Mouse (Mus musculus) myocyte (in vitro differentiated cells): ENCODE data around the gene Cenps.

Experiments
- CEBPB ChIP-seq: IDR thresholded peaks from 2 replicates; pipeline ENCODE4 v1.6.1; 2011; ENCODE audit warnings: mild to moderate bottlenecking, moderate library complexity; ENCODE audit not compliant: poor library complexity, insufficient read depth, severe bottlenecking
- E2F4 ChIP-seq: IDR thresholded peaks from one replicate; pipeline ENCODE4 v1.6.1; 2011; ENCODE audit warnings: mild to moderate bottlenecking, control low read depth, moderate library complexity; ENCODE audit not compliant: insufficient read depth
- MAX ChIP-seq: IDR thresholded peaks from one replicate; pipeline ENCODE4 v1.6.1; 2011; ENCODE audit warnings: low read depth, mild to moderate bottlenecking, control low read depth
- MYOD1 ChIP-seq, 3 experiments: IDR thresholded peaks; one replicate each; pipeline ENCODE4 v1.6.1; 2011; ENCODE audit warnings: control low read depth in 2 of 3, low read depth in 2 of 3, mild to moderate bottlenecking in 2 of 3, moderate library complexity in 1 of 3; ENCODE audit not compliant: insufficient read length in 2 of 3, control insufficient read depth in 1 of 3
- MYOG ChIP-seq, 3 experiments: IDR thresholded peaks; one replicate each; pipeline ENCODE4 v1.6.1; 2011; ENCODE audit warnings: control low read depth in 2 of 3, low read depth in 2 of 3, mild to moderate bottlenecking in 2 of 3; ENCODE audit not compliant: insufficient read length in 2 of 3, control insufficient read depth in 1 of 3, insufficient read depth in 1 of 3
- POLR2A ChIP-seq: IDR thresholded peaks from one replicate; pipeline ENCODE4 v1.6.1; 2011; ENCODE audit warnings: low read depth, mild to moderate bottlenecking, control low read depth, moderate library complexity; ENCODE audit not compliant: insufficient read length
- POLR2AphosphoS2 ChIP-seq: IDR thresholded peaks from one replicate; pipeline ENCODE4 v1.6.1; 2011; ENCODE audit warnings: low read depth, control low read depth; ENCODE audit not compliant: insufficient read length
- REST ChIP-seq: IDR thresholded peaks from one replicate; pipeline ENCODE4 v1.6.1; 2011; ENCODE audit warnings: mild to moderate bottlenecking, control low read depth, moderate library complexity; ENCODE audit not compliant: insufficient read depth, insufficient read length
- SRF ChIP-seq: IDR thresholded peaks from one replicate; pipeline ENCODE4 v1.6.1; 2011; ENCODE audit warnings: low read depth; ENCODE audit not compliant: control insufficient read depth, insufficient read length
- TCF12 ChIP-seq: IDR thresholded peaks from one replicate; pipeline ENCODE4 v1.6.1; 2011; ENCODE audit warnings: mild to moderate bottlenecking, control low read depth; ENCODE audit not compliant: poor library complexity, insufficient read depth, severe bottlenecking
- TCF3 ChIP-seq: IDR thresholded peaks from one replicate; pipeline ENCODE4 v1.6.1; 2011; ENCODE audit warnings: low read depth, control low read depth; ENCODE audit not compliant: insufficient read length
- USF1 ChIP-seq: IDR thresholded peaks from one replicate; pipeline ENCODE4 v1.6.1; 2011; ENCODE audit warnings: low read depth, mild to moderate bottlenecking, control low read depth, moderate library complexity

- TF ChIP-seq POLR2A (no peak), TCF12 (no peak), POLR2AphosphoS2 (no peak), REST (no peak), MAX (no peak), MYOG (IDR thresholded peaks at IDR 0.05; ENCODE audit: control insufficient read depth in 1 of 3, insufficient read depth in 1 of 3, insufficient read length in 2 of 3, low read depth in 2 of 3) (no peak), CEBPB (no peak), E2F4 (no peak), USF1 (no peak), SRF (no peak), MYOD1 (IDR thresholded peaks at IDR 0.05; ENCODE audit: control insufficient read depth in 1 of 3, insufficient read length in 2 of 3, low read depth in 2 of 3) (no peak), TCF3 (no peak)
These were observed 52.0 kb downstream of the Cenps start for GRCm38 (mm10) chr4:149085381-149085780.
